Mouse (Mus musculus): ENCODE data around the gene 9130230L23Rik. TPM values are rescaled to one million over a fixed set of nuclear protein-coding genes. Genes with fewer than 3 reads are reported as not detected.
"Not testable (repeated sequence)": the region's sequence is repeated elsewhere in the genome, so short reads cannot be mapped to it uniquely, and the experiment has no call there.

Gene 9130230L23Rik
- total RNA-seq, 2 experiments from 2014 or later, result not detected

GRCm38 (mm10) chr5:66008245-66008967 lies 4.3 kb upstream of the 9130230L23Rik start:
- ATAC-seq (replicated peaks; ENCODE audit: low FRiP score, poor library complexity, severe bottlenecking), result no peak

DNA sequence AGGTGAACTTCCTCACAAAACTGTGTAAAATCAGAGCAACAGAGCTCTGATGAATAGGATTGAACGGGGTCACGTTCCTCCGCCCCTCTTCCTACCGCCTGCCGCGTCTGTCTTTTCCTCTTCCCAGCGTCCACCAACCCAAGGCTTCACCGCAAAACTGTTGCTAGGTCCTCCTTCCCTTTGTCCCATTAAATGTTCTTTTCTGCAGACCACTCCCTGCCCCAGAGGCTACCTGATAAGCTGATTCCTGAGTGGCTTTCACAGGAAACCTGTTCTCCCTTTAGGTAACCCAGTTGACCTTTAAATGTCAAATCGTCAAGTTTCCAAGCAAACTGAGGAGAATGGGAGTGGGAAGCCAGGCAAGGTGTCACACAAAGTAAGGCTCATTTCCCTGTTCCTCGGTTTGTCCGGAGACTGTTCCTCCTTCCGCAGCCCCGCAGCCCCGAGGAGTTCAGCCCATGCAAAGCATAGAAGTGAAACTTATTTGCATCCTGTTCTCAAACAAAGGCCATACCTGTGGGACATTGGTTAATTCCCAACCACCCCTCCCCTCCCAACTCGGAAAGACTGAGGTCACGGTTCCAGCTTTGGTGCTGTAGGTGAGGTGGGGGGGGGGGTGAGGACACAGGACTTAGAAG lies 1.1 kb upstream of the 9130230L23Rik start:
- no peak for ATAC-seq (replicated peaks; ENCODE audit: low FRiP score, poor library complexity, severe bottlenecking)

DNA sequence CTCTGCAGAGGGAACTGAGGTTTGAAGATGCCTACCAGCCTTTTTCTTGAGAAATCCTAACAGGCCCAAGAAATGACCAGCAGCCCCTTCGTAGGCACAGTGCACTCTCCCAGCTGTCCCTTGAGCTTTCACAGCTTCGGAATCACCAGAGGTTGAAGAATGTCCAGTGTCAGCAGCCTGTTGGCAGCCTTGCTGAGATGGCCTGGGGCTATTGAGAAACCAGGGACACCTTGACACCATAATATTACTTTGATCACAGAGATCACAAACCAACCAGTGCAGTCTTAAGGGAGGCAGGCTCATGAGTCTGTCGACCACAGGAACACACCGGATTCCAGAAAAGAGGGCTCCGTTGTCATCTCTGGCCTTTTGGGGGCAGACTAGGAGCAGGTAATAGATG lies 2.9 kb downstream of the 9130230L23Rik start:
- ATAC-seq (replicated peaks; ENCODE audit: low FRiP score, poor library complexity, severe bottlenecking), result no peak

DNA sequence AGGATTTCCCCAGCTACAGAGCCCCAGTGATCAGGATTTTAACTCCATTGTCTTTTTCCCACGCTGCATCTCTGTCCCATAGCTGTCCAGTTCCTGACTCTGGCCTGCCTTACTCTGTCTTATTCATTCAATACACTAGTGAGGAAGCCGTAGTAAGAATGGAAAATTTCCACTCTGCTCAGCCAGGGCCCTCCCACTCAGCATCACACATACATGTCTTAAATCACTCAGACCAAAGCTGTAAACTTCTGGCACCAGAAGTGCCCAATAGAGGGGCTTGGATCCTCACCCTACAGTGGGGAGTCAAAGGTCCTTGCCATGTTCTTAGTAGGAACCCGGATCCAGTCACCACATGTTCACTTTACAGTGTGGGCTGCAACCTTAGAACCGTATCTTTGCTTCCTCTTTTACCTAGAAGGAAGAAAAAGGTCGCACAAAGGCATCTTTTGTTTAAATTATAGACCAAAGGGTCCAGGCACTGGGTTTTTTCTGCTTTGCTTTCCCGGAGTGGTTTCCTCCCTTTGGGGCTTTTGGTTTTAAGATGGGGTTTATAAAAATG lies 3.4 kb downstream of the 9130230L23Rik start:
- no peak for ATAC-seq (replicated peaks; ENCODE audit: low FRiP score, poor library complexity, severe bottlenecking)

- ATAC-seq (replicated peaks; ENCODE audit: low FRiP score, poor library complexity, severe bottlenecking), result no peak
These were observed 4.0 kb downstream of the 9130230L23Rik start for GRCm38 (mm10) chr5:66000074-66000473.

DNA sequence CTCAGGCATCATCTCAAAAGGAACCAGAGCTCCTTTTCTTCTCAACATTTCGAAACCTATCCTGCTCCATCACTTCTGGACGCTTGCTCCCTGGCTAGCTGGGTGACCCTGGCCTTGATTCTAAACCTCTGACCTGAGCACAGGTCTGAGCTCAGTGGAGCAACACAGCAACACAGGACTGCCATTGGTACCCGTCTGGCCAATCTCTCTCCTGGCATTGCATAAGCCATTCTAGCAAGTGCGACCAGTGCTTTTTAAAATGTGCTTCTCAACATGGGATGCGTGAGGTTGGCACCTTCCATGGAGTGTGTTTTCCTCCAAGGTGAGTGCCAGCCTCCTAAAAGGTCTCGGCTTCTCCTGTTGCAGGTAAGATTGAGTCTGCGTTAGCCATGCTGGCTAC lies 5.0 kb downstream of the 9130230L23Rik start:
- ATAC-seq (replicated peaks; ENCODE audit: low FRiP score, poor library complexity, severe bottlenecking), result no peak

DNA sequence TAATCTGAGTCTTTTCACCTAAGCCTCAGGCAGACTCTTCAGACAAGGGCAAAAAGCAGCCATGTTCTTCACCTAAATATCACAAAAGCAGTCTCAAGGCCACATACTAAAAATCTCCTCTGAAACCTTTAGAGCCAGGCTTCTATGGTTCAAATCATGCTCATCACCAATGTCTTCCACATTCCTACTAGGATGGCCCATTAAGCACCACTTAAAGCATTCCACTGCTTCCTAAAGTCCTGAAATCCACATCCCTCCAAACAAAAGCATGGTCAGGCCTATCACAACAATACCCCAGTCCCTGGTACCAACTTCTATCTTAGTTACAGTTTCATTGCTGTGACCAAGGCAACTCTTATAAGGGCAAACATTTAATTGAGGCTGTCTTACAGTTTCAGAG lies 6.3 kb downstream of the 9130230L23Rik start:
- ATAC-seq (replicated peaks; ENCODE audit: low FRiP score, poor library complexity, severe bottlenecking), result no peak

DNA sequence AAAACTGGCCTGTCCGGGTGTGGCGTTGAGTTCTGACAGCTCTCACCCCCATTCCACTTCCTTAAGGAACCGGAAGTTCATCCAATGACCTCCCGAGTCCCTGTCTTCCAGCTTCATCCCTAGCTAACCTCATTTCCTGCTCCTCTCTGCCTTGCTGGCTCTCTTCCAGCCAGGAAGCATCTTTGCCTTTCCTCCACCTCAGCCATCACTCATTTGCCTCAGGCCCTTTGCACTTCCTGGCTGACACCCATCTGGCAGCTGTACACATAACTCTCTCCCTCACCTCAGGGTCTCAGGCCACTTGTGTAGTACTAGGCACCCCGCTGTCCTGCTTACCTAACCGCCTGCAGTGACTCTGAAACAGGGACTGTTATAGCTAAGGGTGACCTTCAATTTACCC lies 9.4 kb downstream of the 9130230L23Rik start:
- ATAC-seq (replicated peaks; ENCODE audit: low FRiP score, poor library complexity, severe bottlenecking), result no peak

GRCm38 (mm10) chr5:65991191-65991590 lies 12.9 kb downstream of the 9130230L23Rik start:
- no peak for ATAC-seq (replicated peaks; ENCODE audit: low FRiP score, poor library complexity, severe bottlenecking)

- not testable (repeated sequence) for ATAC-seq (replicated peaks; ENCODE audit: low FRiP score, poor library complexity, severe bottlenecking)
These were observed 17.1 kb downstream of the 9130230L23Rik start for GRCm38 (mm10) chr5:65987004-65987403.

- ATAC-seq (replicated peaks; ENCODE audit: low FRiP score, poor library complexity, severe bottlenecking), result no peak
These were observed 17.7 kb downstream of the 9130230L23Rik start for GRCm38 (mm10) chr5:65986426-65986825.

GRCm38 (mm10) chr5:65975731-65976130 lies 28.4 kb downstream of the 9130230L23Rik start:
- ATAC-seq (replicated peaks; ENCODE audit: low FRiP score, poor library complexity, severe bottlenecking), result no peak

DNA sequence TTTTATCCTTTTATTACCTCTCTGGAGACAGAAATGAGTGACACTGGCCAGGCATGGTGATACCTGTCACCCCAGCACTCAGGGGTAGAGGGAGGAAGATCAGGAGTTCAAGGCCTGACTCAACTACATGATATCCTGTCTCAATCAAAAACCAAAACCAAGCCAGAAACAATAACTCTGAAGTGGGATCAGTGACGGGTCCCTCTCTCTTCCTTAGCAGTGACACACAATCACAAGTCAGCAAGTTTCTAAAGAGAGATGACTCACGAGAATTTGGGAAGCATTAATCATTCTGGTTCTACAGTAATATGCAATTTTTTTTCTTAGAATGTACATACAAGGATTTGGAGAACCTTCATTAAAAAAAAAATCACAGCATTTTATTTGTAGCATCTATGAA lies 30.9 kb downstream of the 9130230L23Rik start:
- no peak for ATAC-seq (replicated peaks; ENCODE audit: low FRiP score, poor library complexity, severe bottlenecking)

DNA sequence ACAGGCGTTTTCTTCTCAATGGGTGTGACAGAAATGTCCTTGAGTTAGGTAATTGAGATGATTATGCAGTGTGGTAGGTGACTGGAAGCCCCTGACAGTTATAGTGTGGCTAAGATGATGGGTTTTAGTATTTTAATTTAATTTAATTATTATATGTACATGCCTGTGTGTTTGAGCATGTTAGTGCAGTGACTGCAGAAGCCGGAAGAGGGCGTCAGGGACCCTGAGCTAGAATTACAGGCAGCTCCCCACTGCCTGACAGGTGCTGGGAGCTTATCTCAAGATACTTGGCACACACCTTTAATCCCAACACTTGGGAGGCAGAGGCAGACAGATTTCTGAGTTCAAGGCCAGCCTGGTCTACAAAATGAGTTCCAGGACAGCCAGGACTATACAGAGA lies 36.1 kb downstream of the 9130230L23Rik start:
- ATAC-seq (replicated peaks; ENCODE audit: low FRiP score, poor library complexity, severe bottlenecking), result no peak

- ATAC-seq (replicated peaks; ENCODE audit: low FRiP score, poor library complexity, severe bottlenecking), result no peak
These were observed 37.0 kb downstream of the 9130230L23Rik start for GRCm38 (mm10) chr5:65967091-65967490.

- ATAC-seq (replicated peaks; ENCODE audit: low FRiP score, poor library complexity, severe bottlenecking), result no peak
These were observed 38.3 kb downstream of the 9130230L23Rik start for GRCm38 (mm10) chr5:65965771-65966279.

DNA sequence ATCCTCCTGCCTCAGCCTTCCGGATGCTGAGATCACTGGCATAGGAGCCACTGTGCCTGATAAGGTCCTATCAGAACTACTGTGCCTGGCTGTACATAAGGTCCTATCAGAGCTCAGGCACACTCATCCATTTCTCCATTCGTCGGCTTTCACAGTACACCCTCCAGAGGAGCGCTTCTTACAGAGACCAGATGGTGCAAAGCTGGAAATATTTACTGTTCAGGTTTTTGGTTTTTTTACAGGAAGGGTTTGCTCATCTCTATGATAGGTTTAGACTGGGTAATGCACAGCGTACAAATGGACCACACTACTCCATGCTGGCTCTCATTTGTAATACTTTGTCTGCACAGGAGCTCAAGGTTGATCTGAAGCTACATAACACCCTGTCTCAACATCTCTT lies 40.8 kb downstream of the 9130230L23Rik start:
- no peak for ATAC-seq (replicated peaks; ENCODE audit: low FRiP score, poor library complexity, severe bottlenecking)

GRCm38 (mm10) chr5:65960597-65960950 lies 43.5 kb downstream of the 9130230L23Rik start:
- no peak for ATAC-seq (replicated peaks; ENCODE audit: low FRiP score, poor library complexity, severe bottlenecking)

GRCm38 (mm10) chr5:65959893-65960596 lies 44.0 kb downstream of the 9130230L23Rik start:
- ATAC-seq (replicated peaks; ENCODE audit: low FRiP score, poor library complexity, severe bottlenecking), result no peak

DNA sequence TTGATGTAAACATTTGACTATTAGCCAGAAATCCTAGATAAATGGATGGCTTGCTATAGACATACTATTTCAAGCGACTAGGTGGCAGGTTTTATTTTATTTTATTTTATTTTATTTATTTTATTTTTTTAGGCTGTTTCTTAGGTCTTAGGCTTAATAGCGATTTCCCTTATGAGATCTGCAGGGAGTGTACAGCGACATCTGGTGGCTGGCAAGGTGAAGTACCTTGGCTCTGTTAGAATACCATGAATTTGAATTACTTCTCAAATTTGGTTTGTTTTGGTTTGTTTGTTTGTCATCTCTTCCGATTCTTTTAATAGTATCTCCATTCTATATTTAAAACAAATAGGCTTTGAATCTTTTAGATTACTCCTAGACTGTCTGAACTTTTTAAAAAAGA lies 45.5 kb downstream of the 9130230L23Rik start:
- no peak for ATAC-seq (replicated peaks; ENCODE audit: low FRiP score, poor library complexity, severe bottlenecking)

Measured in erythroid progenitor cell, adult 5-6 weeks (primary cell).